Mouse (Mus musculus) layer of hippocampus, postnatal 10 days (tissue): ENCODE results near the gene Igsf3. TPM values are rescaled to one million over a fixed set of nuclear protein-coding genes. Genes with fewer than 3 reads are reported as not detected.

Experiments used
- DNase-seq, 2 experiments: peaks; one replicate each; pipeline ENCODE4 v3.0.0; 2021; ENCODE audit warnings: low spot score in 2 of 2
- long read RNA-seq: library from polyadenylated mRNA; stranded (forward); transcript quantifications from one replicate; pipeline ENCODE4 v2.0.0, GENCODE M21; 2023
- total RNA-seq, 2 experiments: library from RNA; stranded (reverse); gene quantifications; 2 replicates each; pipeline ENCODE4 v1.2.3; 2021

Igsf3 gene
- 10 to 100 TPM; 57.3 to 57.7 TPM for total RNA-seq
- long read RNA-seq, partial matches to known transcripts: 0 of 4 reads
- long read RNA-seq, other reads (novel, unspliced or antisense): 4 of 4 reads

DNA sequence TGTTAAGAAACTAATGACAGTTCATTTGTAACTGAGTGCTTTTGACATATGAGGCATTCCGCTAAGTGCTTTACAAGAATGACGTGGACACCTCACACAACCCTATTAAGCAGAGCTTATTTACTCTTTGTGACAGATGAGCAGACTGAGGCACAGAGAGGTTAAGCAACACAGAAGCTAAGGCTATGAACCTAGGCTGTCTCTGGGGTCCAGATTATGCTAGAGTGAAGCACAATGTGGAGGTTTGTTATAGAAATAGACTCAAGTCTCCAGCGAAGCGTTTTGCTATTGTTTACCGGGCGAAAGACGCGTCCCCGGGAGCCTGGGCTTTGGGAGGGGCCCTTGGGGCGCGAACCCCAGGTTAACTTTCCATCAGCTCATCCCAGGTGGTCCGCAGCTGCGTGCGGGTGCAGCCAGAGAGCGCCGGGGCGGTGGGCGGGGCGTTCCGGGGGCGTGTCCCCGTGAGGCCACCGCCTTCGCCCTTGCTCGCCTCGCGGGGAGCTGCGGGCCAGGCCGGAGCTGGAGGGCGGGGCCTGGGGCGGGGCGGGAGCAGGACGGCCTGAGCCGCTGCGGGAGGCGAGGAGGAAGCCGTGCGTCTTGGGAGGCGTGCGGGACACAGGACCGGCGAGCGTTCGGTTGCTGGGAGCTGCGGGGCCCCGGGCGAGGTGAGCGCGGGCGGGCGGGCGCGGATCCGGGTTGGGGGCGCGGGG is at the start of gene Igsf3:
Gene Igsf3 (plus strand): TSS at position 546 of the 710 bp plus-strand sequence.
- peak; percentile 48 to 75 for DNase-seq

DNA sequence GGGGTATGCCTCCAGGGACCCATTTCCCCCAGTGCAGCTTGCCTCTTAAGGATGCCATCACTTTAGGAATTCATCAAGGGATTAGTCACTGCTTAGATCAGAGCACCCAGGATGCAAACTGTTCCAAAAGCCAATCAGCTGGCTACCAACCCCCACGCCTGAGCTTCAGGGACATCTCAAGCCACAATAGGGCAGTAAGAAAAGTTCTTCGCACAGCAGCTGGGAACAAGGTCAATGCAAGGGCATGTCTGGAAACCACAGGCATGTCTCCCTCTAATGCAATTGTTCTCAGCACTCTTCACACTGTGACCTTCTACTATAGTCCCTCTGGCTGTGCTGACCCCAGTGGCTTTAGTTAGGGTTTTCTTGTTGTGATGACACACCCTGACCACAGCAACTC is 49.6 kb upstream of the Igsf3 start:
- no peak for DNase-seq

DNA sequence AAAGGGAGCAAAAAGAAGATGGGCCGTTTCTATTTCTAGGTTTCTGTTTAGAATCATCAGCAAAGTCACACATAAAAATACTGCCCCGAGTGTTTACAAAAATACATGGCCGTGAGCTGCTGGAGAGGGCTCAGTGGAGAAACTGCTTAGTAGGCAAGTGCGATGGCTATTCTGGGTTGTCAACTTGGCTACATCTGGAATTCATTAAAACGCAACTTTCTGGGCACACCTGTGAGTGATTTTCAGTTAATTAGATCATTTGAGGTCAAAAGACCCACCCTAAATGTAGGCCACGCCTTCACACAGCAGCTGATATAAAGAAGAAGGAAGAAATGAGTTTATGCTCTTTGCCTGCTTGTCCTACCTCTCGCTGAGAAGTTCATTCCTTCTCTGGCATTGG is 48.3 kb upstream of the Igsf3 start:
- no peak for DNase-seq

DNA sequence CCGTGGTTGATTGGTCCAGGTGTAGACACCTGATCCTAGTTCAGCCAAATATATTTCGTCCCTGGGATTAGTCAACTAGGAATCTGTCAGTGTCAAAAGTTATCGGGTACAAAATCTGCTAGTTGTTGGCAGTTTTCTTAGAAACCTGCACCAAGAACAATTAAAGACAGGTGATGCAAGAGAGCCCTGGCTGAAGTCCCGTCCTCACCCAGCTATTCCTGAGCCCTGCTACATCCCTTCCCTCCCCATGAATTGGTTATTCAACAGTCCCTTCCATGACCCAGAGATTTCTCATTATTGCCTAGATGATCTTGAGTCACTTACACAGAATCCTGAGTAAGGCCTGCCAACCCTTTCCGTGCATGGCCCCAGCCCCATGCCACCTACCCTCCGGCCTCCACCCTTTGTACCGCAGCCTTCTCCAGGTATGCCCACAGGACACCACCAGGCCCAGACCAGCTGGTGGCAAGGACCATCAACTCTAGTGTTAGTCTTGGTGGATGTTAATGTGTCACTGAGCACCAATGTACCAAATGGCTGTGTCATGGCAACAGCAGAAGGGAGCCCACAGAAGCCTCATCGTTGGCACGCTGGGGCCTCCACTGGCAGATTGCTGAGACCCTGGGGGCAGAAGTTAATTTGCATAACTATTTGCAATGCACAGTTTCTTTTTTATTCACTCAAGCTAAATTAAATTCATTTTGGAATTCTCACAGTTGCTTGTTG is 33.5 kb upstream of the Igsf3 start:
- DNase-seq: peak; percentile 63 to 72

DNA sequence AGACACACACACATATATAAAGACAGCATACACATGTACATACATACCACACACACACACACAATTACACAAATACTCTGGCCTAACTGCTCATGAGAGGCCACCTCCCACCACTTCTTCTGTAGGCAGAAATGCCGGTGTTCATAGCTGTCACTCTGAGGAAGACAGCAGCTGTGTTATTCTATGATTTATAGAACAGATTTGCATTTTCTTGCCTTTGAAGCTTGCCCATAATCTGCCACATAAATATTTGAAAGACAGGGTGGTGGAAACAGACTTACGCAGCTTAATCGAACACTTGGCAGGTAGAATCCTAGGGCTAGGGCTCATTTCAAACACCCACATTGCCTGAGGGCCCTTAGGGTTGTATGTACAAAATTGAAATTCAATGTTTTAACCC is 32.6 kb upstream of the Igsf3 start:
- no peak for DNase-seq

DNA sequence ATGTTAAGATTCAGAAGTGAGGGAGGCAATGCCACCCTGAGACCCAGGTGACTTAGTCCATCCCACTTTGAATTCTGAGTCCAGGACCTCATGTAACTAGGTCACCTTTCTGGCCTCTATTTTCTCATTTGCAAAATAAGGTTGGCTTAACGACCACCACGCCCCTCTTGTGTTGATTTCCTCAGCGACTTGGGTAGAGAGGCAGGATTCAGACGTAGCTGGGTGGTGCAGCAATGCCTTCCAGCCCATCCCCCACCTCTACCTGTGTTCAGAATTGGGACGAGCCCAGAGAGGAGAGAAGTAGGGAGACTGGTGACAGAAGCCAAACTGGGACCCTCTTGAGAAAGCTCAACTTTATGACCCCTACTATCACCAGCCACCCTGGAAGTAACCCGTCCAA is 31.6 kb upstream of the Igsf3 start:
- DNase-seq: no peak

DNA sequence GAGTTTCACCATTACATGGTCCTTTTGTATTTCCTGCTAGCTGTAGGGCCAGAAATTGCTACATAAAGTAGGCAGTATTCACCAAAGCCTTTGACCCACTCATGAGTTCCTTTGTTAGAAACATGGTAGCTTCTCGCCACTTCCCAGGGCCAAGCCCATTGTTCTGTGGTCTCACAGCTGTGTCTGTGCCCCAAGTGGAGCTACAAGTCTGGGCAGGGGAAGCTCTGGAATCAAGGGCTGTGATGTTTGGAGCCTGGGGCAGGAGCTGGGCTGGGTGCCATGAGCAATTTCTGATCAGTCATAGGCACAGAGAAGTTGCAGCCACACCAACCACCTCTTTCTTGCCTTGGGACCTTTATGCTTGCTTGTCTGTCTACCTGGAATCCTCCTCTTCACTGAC is 30.1 kb upstream of the Igsf3 start:
- DNase-seq: no peak

DNA sequence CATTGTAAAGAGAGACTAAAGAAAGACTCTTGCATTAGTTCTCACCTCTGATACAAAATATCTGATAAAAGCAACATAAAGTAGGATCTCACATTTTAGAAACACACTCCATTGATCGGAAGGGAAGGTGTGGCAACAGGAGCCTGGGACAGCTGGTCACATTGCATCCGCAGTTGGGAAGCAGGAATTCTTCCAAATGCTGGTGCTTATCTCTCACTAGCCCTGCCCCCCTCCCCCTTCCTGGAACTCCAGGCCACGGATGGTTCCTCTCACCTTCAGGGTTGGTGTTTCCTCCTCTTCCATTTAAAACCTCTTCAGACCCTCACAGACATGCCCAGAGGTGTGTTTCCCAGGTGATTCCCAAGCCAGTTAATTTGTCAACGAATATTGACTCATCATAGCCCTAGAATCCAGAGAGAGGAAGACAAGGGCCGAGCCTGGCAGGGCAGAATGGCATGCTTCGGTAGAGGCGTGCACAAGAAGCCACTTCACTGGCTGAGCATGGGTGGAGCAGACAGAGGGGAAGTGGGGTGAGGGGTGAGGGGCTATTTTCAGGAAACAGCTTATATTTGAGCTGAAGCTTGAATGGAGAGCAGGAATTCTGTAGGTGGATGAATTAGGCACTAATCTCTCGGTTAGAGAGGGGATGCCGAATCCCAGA is 28.3 kb upstream of the Igsf3 start:
- no peak for DNase-seq

DNA sequence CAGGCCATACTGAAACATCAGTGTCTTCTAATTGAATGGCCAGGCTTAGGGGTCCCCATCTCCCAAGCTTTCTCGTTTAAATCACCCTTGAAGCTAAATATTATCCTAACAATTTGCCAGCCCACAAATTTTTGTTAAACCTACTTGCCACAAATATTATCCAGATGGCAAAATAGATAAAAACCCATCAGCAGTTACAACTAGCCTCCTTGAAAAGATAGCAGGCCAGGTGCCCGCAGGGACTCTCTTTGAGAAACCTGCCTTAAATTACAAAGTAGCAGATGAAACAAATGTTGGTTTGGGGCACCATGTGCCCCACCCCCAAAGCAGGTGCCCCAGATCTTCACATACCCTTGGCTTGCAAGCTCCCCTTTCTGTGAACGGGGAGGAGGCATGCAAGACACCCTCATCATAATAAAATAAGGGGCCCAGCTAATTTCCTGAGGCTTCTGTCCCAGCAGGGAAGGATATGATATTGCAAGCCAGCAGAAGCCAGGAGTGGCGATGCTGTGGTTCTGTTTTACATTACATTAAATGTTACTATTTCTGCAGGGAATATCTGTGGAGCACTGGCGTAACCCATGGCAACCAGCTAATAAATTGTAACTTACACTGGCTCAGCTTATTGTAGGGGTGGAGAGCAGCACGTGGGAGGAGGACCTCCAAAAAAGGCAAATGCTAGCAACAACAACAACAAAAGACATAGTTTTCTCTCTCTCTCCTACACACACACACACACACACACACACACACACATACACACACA is 27.2 kb upstream of the Igsf3 start:
- DNase-seq: no peak

DNA sequence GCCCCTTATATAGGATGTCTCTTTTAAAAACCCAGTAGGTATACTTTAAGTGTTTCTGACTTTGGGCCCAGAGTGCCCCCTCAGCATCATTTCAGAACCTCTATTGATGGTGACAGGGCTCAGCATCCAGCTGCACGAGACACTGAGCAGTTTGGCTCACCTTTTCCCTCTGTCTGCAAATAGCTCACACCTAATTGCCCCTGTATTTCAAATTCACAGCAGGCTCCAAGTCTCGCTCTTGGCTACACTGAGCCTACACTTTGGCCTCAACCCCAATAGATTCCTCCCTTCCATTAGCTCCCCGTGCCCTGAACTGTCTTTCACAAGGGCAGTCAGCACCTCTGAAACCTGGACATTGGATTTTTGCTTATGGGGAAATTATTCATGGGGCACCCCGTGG is 26.5 kb upstream of the Igsf3 start:
- no peak for DNase-seq

DNA sequence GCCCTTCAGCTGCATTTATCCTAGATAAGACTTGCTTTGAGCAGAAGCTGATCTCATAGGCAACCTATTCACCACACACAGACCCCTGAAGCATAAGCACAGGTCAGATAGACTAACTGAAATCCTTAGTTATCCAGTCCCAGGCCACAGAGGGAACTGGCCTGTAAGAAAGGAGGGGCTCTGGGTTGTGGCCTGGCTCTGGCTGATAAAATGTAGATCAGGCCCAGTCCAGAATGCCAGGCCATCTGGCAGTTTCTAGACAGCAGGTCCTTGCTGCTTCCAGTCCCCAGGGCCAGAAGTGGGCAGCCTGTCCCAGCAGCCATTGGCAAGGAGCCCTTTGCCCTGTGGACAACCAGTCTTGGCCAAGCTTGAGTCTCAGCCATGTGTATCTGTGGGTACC is 22.4 kb upstream of the Igsf3 start:
- no peak for DNase-seq

DNA sequence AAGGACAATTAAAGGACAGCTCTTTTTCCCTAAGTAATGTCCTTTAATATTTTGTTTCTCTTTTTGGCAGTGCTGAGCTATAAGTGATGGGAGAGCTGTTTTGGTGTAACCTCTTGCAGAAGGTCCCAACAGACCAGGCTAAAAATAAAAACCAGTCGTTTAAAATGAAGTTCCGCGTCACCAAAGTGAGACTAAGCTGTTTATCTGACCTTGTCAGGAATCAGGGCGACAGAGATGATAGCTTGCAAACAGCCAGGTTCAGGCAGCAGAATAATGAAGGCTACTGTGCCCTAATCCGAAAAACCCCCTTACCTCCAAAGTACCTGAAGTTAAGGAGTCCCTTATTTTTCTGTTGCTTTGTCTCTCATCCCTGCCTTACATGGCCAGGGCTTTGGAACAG is 21.2 kb upstream of the Igsf3 start:
- DNase-seq: no peak

DNA sequence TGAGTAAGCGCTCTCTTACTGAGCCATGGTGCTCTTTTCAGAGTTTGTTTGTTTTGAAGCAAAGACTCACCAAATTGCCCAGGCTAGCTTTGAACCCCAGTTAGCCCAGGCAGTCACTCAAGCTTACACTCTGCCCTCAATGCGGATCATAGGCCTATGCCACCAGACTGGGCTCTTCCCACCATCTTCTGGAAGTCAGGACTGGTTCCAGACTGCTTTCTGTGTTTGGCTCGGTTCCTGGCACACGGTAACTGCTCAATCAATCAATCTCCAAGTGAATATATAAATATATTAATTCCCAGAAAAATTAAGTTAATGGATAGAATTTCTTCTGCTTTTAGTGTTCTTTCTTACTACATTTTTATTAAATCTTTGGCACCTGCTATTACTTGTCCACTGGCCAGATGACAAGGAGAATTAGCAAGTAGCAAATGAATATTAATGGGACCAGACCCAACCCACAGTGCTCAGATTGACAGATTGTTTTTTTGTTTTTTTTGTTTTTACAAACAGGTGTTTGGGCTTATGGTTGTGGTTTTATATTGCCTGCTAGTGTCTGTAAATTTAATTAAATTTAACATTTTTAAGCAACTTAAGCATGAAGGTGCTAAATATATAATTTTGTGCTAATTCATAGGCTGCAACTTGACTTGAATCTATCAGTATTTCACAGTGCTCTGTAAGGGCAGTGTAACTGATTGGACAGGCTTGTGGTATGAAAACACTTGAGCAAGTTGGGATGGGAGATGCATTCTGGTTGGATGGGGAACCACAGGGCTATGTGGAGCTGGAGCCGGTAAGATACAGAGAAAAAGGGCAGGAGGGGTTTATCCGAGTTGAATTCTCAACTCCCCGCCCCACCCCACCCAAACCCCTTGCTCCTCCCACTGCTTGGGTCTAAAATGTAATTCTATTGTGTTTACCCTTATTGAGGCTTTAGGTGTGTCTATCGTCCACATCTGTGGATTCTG is 20.0 kb upstream of the Igsf3 start:
- DNase-seq: no peak

DNA sequence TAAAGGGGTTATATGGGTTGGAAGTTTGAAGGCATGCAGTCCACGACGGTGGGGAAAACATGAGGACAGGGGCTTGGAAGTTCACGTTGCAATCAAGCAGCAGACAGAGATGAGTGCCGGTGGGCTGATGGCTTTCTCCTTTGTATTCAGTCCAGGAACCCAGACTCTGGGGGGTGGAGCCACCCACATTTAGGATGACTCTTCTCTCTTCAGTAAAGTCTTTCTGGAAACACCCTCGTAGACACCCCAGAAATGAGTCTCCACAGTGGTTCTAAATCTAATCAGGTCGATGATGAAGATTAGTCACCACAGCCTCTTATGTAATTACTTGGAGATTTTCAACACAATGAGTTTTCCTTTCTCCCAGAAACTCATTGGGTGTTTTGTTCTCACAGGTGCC is 16.1 kb upstream of the Igsf3 start:
- DNase-seq: no peak

DNA sequence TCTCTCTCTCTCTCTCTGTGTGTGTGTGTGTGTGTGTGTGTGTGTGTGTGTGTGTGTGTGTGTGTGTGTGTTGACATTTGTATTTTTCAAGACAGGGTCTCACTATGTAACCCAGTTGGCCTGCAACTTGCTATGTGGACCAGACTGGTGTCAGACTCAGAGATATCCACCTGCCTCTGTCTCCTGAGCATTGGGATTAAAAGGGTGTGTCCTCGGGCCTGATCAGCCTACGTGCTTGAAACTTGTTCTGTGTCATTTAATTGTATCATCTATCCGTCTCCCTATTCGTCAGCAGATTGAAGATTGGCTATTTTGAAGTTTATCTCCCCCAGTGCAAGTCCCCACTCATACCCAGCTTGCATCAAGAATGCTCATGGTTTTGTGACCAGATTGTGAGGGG is 14.5 kb upstream of the Igsf3 start:
- DNase-seq: no peak

DNA sequence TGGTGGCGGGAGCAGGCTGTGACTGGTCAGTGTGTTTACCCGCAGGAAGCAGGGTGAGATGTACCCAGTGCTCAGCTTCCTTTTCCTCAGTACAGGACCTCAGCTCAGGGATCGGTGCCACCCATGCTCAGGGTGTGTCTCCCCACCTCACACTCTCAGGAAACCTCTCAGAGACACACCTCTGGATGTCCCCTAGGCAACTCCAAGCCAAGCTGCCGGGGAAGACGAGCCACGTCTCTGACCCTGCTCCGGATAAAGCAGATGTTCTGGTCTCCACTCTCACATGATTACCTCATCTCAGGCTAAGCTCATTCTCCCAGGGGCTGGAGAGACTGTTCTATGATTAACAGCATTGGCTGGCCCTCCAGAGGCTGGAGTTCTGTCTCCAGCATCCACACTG is 13.3 kb upstream of the Igsf3 start:
- no peak for DNase-seq

DNA sequence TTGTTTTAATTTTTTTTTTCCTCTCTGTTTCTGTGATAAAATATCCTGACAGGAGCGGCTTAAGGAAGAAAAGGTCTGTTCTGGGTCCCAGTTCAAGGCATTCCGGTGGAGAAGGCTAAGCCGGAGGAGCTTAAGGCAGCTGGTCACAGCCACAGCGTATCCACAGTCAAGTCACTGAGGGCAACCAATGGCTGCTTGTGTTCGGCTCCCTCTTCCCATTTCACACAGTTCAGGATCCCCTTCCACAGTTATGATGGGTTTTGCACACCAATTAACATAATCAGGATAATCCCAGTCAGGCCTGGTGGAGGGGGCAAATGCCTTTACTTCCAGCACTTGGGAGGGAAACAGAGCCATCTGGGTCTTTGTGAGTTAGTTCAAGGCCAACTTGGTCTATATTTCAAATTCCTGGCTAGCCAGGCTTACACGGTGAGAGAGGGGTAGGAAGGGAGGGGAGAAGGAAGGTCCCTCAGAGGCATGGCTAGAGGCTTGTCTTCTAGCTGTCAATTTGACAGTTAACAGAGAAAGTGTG is 11.7 kb upstream of the Igsf3 start:
- DNase-seq: no peak

DNA sequence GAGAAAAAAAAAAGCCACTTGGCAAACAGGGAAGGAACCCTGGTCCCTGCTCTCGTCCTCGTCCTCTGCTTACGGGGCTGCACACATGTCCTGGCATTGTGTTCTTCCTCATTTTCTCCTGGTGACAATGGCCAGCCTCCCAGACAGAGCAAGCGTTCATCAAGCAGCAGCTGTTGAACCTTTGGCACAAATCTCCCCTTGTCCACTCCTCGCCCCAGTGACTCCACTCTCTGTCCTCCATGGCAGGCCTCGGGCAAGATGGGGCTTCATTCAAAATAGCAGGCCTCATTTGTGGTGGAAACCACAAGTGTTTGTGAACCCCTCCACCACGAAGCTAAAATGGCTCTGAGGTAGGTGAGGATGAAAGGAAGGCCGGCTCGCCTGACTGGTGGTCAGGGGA is 11.0 kb upstream of the Igsf3 start:
- DNase-seq: no peak

DNA sequence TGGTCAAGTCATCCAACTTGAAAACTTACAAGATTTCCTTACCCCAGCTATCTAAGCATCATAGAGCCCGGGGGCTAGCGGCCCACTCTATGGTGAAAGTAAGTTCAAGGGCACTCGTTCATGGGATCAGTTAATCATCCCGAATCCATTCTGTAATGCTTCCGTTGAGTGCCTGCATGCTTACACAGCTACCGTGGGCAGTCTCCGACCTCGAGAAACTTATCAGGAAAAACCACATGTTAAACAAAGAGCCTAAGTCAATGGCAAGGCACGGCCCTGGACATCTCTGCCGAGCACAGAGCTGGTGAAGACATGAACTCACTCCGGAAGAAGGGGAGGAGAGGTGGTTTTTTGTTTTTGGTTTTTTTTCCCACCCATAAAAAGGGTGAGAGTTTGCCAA is 9.5 kb upstream of the Igsf3 start:
- DNase-seq: no peak

DNA sequence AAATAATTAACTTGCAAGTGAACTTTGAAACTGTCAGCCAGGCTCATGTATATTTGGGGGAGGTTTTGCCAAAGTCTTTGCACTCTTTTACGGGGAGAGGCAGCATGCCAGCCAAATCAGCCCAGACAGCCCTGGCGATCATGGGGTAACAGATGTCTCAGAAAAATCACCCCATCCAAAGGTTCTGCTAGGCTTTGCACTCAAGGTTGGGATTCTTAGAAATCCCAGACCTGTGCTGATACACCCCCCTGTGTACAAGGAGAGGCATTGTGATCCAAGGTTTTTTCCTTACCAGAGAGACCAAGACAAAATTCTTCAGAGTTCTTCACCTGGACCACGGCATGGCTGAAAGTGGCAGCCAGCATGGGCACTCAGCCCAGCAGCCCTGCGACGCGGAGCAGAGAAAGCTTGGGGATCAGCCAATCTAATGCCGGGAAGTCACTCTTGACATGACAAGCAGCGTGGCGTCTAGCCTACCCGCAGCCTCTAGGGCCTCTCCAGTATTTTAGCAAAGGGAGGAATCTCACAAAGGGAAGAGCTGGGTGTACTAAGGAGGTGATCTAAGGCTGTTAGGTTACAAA is 7.5 kb upstream of the Igsf3 start:
- DNase-seq: no peak
